Mouse (Mus musculus) gastrocnemius, adult 2 months (tissue): ENCODE measurements around the gene Itga4. TPM values are rescaled to one million over a fixed set of nuclear protein-coding genes. Genes with fewer than 3 reads are reported as not detected.

Source experiments
- DNase-seq: peaks from one replicate; pipeline ENCODE4 v3.0.0; 2022
- H3K27ac ChIP-seq: fragments of 200-600 bp; 2 replicates; pipeline ENCODE4 v1.8.1; 2022; ENCODE audit warnings: mild to moderate bottlenecking
- H3K4me3 ChIP-seq: fragments of 200-600 bp; 2 replicates; pipeline ENCODE4 v1.8.1; 2022; ENCODE audit warnings: mild to moderate bottlenecking, moderate library complexity
- CTCF ChIP-seq: fragments of 200-600 bp; IDR thresholded peaks from 2 replicates; pipeline ENCODE4 v1.8.1; 2022; ENCODE audit warnings: antibody characterized with exemption, mild to moderate bottlenecking, moderate library complexity
- intact Hi-C: fragments of 180-260 bp; cut with DNase I; formaldehyde crosslinking; loops from one replicate; pipeline ENCODE4 v1.15.1; 2025
- total RNA-seq, 2 experiments: library from RNA; stranded (reverse); gene quantifications; 2 replicates each; pipeline ENCODE4 v1.2.3; 2021

The Itga4 gene
- total RNA-seq, 2 experiments from 2014 or later = 2.8 to 3.4 TPM

GRCm38 (mm10) chr2:79248283-79248682 lies 6.9 kb upstream of the Itga4 start:
- TF ChIP-seq CTCF = no peak
- no peak for DNase-seq
- Histone ChIP-seq H3K27ac (no peak overlapping the region), H3K4me3 (no peak overlapping the region)
- intact Hi-C loops = no loop called here

GRCm38 (mm10) chr2:79250510-79250909 lies 4.7 kb upstream of the Itga4 start:
- Histone ChIP-seq H3K4me3 (no peak overlapping the region), H3K27ac (no peak overlapping the region)
- TF ChIP-seq CTCF = no peak
- DNase-seq = no peak
- intact Hi-C loops = loop anchor here (10.0 kb wide), 1 partner anchor 166 kb away; no protein-coding TSS in a partner anchor

GRCm38 (mm10) chr2:79253754-79254197 lies 1.4 kb upstream of the Itga4 start:
- H3K27ac ChIP-seq = no peak overlapping the region
- no peak for TF ChIP-seq CTCF
- intact Hi-C loops = loop anchor here (10.0 kb wide), 1 partner anchor 169 kb away; no protein-coding TSS in a partner anchor
- DNase-seq = no peak
- H3K4me3 ChIP-seq = no peak overlapping the region

DNA sequence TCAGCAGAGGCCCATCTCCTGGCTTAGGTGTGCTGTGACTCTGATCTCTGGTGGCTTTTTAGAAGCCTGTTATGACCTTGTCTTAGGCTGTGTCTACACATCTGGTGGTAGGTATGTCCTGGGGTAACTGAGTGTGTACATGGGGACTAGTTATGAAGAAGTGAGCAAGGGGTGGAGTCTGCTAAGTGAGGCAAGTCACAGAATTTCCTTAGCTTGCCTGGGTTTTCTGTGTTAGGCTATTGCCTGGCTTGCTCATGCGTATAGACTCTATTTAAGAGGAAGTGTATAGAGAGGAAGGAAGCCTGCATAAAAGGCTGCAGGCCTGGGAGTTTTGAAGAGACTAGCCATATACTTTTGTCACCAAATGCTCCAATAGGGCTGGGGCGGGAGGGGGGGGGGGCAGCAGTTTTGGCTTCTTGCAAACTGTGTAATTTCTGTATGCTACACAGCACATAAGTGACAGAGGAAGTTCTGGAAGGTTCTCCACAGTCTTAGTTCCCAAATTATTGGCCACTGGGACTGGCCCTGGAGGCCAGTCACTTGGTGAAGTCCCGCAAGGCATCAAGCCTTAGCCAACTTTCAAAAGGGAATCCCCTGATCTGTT lies 536 bp upstream of the Itga4 start:
- DNase-seq = no peak
- TF ChIP-seq CTCF = no peak
- intact Hi-C loops = loop anchor here (10.0 kb wide), 1 partner anchor 170 kb away; no protein-coding TSS in a partner anchor
- peak overlapping the region; percentile 76 for H3K27ac ChIP-seq
- peak overlapping the region; percentile 70 for H3K4me3 ChIP-seq

DNA sequence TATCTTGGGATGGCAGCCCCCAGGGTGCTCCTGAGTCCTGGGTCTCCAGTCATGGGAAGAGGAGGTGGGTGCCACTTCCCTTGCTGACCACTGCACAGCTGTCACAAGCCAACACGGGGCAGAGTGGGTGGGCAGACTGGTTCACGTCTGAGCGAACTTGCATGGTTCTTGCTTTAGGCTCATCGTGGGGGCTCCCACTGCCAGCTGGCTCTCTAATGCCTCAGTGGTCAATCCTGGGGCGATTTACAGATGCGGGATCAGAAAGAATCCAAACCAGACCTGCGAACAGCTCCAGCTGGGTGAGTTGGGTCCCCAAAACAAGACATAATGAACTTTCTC lies 744 bp downstream of the Itga4 start:
- H3K4me3 ChIP-seq = peak overlapping the region; percentile 70
- H3K27ac ChIP-seq = peak overlapping the region; percentile 76
- no peak for TF ChIP-seq CTCF
- intact Hi-C loops = loop anchor here (10.0 kb wide), 1 partner anchor 171 kb away; no protein-coding TSS in a partner anchor
- DNase-seq = no peak

DNA sequence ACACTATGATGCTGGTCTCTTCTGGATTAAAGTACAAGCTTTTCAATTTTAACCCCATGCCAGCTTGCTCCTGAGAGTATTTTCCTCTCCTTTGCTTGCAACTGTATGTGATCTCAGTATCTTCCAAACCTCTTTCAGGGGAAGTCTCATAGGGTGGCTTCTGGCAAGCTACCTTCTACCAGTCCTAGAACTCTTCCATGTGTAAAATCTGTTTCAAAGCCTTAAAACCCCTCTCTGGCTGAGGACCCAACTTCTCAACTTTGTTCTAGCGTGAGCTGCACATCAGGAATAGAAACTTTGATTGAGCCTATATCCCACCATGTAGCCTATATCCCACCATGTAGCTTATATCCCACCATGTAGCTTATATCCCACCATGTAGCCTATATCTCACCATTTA lies 1.1 kb downstream of the Itga4 start:
- intact Hi-C loops = loop anchor here (10.0 kb wide), 1 partner anchor 172 kb away; no protein-coding TSS in a partner anchor
- DNase-seq = no peak

GRCm38 (mm10) chr2:79256880-79257279 lies 1.7 kb downstream of the Itga4 start:
- H3K4me3 ChIP-seq = peak overlapping the region; percentile 70
- peak overlapping the region; percentile 76 for H3K27ac ChIP-seq
- intact Hi-C loops = loop anchor here (10.0 kb wide), 1 partner anchor 172 kb away; no protein-coding TSS in a partner anchor
- DNase-seq = no peak
- no peak for TF ChIP-seq CTCF

More for the DNA sequence above, 1.1 kb downstream of the Itga4 start:
- peak overlapping the region; percentile 70 for H3K4me3 ChIP-seq
- peak overlapping the region; percentile 76 for H3K27ac ChIP-seq
- TF ChIP-seq CTCF = no peak

DNA sequence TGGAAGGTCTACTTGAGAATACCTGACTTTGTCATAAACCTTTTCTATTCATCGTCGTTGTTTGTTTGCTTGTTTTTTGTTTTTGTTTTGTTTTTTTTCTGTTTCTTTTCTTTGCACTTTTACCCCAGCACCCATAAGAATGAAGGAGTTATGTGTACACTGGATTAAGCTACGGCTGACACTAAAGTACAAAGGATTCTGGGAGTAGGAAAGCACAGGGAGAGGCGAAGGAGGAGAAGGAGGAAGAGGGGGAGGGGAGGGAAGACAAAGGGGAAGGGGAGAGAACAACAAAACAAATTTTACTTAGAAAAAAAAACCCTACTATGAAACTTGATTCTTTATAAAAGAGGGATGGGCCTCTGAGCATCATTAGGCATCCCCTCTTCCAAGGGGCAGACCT lies 2.2 kb downstream of the Itga4 start:
- DNase-seq = no peak
- H3K27ac ChIP-seq = peak overlapping the region; percentile 76; the same call in 1 of the 2 replicates
- intact Hi-C loops = loop anchor here (10.0 kb wide), 1 partner anchor 173 kb away; no protein-coding TSS in a partner anchor
- no peak for TF ChIP-seq CTCF
- peak overlapping the region; percentile 11; the same call in 1 of the 2 replicates for H3K4me3 ChIP-seq

DNA sequence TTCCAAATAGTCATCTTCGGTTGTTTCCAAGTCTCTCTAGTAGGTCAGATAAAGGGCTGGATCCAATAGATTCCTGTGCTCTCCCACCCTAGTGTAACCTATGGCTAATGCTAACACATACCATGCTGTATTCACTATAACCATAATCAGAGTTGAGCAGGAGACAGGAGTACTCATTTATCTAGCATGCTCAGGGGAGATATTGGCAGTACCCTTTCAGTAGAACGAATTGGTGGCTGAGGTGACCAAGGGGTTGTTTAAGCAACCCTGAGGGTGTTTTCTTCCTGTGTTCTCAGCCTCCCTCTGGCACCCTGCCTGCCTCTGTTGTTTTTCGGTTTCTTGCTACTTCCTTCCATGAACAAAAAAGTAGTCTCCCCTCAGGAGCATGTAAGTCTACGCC lies 4.1 kb downstream of the Itga4 start:
- no peak overlapping the region; the same call in 1 of the 2 replicates for H3K27ac ChIP-seq
- DNase-seq = no peak
- TF ChIP-seq CTCF = no peak
- H3K4me3 ChIP-seq = no peak overlapping the region
- intact Hi-C loops = loop anchor here (10.0 kb wide), 1 partner anchor 175 kb away; no protein-coding TSS in a partner anchor

- H3K27ac ChIP-seq = no peak overlapping the region
- TF ChIP-seq CTCF = peak; percentile 88
- peak; percentile 68 for DNase-seq
- intact Hi-C loops = loop anchor here (2.0 kb wide), 1 partner anchor 307 kb away; no protein-coding TSS in a partner anchor
- no peak overlapping the region for H3K4me3 ChIP-seq
Measured at GRCm38 (mm10) chr2:79265665-79266064, 10.4 kb downstream of the Itga4 start.

DNA sequence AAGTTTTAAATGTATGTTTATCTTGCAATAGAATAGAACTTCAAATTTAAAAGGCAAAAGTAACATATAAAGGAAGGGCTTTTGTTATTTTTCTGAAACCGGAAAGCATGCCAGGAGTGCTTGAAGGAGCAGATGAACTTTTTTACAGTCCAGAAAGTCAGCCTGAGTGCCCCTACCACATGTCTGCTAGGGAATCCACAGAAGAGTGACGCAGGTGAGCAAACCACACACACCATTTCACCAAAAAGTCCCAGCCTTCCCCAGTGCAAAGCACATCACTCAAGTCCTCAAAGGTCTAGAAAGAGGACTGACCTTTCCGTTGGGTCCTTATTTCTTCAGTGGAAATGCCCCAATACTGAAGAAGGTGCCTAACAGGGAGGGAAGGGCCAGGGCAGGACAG lies 11.3 kb downstream of the Itga4 start:
- H3K27ac ChIP-seq = no peak overlapping the region
- intact Hi-C loops = loop anchor here (2.0 kb wide), 1 partner anchor 308 kb away; no protein-coding TSS in a partner anchor
- no peak for TF ChIP-seq CTCF
- DNase-seq = no peak
- H3K4me3 ChIP-seq = no peak overlapping the region

DNA sequence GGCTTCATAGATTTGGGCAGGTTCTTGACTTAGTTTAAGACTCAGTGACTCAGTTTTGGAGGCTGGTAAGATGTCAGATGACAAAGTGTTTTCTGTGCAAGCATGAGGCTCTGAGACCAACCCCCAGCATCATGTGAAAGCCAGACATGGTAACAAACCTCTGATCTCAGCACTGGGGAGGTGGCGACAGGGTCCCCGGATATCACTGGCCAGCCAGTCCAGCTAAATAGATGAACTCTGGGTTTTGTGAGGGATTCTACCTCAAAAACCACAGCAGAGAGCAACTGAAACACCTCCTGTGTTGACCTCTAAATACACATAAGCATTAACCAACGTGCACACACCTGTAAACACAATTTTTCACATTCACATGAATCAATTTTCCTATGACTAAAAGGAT lies 12.0 kb downstream of the Itga4 start:
- no peak for TF ChIP-seq CTCF
- H3K27ac ChIP-seq = no peak overlapping the region
- H3K4me3 ChIP-seq = no peak overlapping the region
- no peak for DNase-seq
- intact Hi-C loops = loop anchor here (2.0 kb wide), 1 partner anchor 308 kb away; no protein-coding TSS in a partner anchor

- TF ChIP-seq CTCF = no peak
- DNase-seq = no peak
- Histone ChIP-seq H3K27ac (no peak overlapping the region), H3K4me3 (no peak overlapping the region)
- intact Hi-C loops = no loop called here
Measured at GRCm38 (mm10) chr2:79268863-79269262, 13.6 kb downstream of the Itga4 start.

GRCm38 (mm10) chr2:79270034-79270535 lies 14.9 kb downstream of the Itga4 start:
- no peak for DNase-seq
- Histone ChIP-seq H3K4me3 (no peak overlapping the region), H3K27ac (no peak overlapping the region)
- no peak for TF ChIP-seq CTCF
- intact Hi-C loops = no loop called here
